Mouse (Mus musculus) adrenal gland (tissue): ENCODE results near the gene Pkp2.

ENCODE experiments used
- intact Hi-C: fragments of 180-260 bp; cut with DNase I; formaldehyde crosslinking; loops from one replicate; pipeline ENCODE4 v1.15.1; 2025

Gene Pkp2

DNA sequence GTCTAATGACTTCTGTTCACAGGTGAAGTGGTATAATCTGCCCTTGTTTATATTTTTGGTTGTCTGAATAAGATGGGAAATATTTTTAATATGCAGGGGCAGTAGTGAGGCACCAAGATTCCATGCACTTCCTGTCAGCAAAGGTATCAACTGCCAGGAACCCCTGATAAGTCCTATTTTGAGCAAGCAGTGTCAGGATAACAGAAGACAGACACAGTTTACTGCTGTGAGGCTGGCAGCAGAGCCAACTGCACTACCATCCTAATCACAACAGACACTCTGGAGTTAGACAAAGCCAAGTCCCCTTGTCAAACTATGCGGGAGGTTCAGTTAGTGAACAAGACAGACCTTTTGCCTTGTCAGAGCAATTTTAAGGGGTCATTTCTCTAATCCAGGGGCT is 43.6 kb downstream of the Pkp2 start:
- intact Hi-C loops: no loop called here

DNA sequence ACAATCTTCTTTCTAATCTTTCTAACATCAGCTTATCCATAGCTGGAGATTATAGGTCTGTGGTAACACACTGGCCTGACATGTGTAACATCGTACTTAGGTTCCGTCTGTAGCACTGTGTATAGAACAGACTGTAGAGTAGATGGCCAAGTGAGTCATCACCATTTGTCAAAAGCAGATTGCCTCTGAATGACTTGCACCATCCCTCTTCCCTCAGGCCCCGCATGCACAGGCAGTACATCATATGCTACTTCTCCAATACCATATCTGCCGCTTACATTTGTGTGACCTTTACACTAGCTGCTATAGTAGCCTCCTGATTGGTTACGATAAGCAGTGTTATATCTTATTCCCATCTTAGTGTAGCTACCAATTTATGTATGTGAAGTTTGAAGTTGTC is 47.8 kb downstream of the Pkp2 start:
- intact Hi-C loops: no loop called here

DNA sequence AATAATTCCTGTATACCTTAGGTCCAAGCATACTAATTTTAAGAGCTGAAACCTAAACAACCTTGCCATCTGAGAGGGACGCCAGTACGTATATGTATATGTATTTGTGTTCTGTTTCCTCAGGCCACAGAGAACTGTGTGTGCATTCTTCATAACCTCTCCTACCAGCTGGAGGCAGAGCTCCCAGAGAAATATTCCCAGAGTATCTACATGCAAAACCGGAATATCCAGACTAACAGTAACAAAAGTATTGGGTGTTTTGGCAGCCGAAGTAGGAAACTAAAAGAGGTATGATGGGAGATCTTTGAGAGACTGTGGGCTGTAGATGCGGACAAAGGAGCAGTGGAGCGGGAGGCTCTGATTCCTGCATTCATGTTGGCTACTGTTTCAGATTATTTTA is 48.4 kb downstream of the Pkp2 start:
- intact Hi-C loops: no loop called here

DNA sequence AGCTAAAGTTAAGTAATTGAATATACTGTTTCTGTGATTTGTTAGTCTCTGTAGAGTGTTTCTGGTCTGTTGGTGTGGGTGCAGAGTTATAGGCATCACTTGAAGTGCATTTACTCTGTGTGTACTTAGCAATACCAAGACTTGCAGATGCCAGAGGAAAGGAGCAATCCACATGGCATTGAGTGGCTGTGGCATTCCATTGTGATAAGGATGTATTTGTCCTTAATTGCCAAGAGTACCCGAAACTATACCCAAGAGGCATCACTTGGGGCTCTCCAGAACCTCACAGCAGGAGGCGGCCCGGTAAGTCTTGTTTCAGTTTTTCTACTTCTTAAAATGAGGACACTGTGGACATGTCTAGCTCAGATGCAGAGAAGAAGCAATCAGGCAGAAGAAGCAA is 49.3 kb downstream of the Pkp2 start:
- intact Hi-C loops: no loop called here

DNA sequence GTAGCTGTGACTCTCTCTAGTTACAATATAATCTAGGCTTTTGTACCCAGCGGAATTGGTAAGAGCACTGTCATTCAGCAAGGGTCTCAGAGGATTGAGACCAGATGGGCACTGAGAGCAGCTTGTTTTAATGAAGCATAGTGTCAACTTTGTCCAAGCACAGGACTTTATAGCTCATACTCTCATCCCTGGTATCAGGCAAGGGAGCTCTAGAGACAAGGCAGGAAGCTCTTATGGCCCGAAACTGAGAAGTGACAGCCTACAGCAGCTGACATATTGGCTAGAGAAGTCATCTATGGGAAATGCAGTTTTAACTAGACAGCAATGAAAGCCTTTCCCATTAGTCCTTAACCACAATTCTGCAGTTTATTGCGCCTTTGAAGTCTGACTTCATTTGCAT is 59.9 kb downstream of the Pkp2 start:
- intact Hi-C loops: no loop called here

DNA sequence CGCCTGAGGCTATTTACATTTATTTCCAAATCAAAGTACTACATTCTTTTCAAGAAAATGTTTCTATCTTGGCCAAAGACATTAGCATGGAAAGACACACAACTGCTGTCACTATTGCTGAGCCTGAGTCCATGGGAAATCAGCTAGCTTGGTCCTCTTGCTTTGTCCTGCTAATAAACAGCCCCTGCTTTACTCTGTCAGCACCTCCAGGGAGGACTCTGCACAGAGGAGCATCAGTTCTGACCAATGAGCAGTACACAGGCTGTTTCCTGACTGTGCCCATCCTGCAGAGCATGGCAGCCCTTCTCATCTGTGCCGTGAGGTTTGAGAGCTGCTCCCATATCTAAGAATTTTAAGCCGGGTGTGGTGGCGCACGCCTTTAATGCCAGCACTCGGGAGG is 60.6 kb downstream of the Pkp2 start:
- intact Hi-C loops: no loop called here

DNA sequence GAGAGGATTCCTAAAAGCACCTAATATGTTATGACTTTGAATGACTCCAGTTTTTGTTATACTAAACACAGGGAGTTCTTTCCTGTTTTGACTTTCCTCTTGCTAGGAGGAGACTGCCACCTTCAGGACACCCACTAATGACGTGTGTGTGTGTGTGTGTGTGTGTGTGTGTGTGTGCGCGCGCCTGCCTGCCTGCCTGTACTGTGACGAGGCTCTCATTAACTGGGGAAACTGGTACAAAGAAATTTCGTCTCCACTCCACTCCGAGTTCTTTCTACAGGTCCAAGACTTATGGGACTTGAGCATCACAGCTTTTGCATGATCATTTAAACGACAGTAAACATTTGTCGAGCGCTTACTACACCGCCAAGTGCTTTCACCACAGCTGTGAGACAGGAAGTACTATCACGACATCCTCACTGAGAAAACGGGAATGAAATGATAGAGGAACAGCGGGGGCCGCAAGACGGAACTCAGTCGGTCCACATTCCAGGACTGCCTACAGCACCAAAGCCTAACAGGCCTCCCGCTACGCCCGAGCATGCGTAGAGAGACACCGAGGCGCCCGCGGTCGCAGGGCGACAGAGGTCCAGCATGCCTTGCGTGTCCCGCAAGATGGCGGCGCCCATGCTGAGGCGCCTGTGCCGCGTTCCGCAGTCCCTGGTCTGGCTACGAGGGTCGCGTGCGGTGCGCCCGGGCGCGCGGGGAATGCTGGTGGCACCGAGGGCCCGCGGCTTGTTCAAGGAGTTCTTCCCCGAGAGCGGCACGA is 89.4 kb downstream of the Pkp2 start, which contains the start of gene Yars2:
Yars2 (plus strand) TSS at position 597 of the 769 bp plus-strand sequence.
- intact Hi-C loops: loop anchor here (5.0 kb wide), 1 partner anchor 100 kb away; no protein-coding TSS in a partner anchor

DNA sequence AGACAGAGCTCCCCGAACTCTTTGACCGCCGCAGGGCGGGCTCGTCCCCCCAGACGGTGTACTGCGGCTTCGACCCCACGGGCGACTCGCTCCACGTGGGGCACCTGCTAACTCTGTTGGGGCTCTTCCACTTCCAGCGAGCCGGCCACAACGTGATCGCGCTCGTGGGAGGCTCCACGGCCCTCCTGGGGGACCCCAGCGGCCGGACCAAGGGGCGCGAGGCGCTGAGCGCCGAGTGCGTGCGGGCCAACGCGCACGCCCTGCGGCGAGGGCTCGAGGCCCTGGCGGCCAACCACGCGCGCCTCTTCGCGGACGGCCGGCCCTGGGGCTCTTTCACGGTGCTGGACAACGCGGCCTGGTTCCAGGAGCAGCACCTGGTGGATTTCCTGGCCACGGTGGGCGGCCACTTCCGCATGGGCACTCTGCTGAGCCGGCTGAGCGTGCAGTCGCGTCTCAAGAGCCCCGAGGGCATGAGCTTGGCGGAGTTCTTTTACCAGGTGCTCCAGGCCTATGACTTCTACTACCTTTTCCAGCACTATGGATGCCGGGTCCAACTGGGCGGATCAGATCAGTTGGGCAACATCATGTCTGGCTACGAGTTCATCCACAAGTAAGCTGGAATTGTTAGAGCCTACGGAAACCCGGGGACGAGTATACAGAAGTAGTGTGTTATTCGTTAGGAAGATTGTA is 90.2 kb downstream of the Pkp2 start:
- intact Hi-C loops: loop anchor here (5.0 kb wide), 1 partner anchor 101 kb away; no protein-coding TSS in a partner anchor

DNA sequence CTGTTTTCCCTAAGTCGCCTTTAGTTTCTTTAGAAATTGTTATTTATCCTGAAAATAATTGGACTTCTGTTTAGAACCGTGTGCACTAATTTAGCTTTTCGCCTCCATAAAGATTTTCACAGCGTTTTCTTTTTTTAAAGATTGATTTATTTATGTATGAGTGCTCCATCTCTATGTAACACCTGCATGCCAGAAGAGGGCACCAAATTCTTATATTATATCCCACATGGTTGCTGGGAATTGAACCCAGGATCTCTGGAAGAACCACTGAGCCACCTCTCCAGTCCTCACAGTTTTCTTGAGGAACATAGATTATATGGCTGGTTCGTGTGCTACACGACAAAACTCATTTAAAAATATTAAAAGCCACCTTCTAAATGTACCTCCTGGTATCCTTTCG is 90.8 kb downstream of the Pkp2 start:
- intact Hi-C loops: loop anchor here (5.0 kb wide), 1 partner anchor 102 kb away; no protein-coding TSS in a partner anchor

DNA sequence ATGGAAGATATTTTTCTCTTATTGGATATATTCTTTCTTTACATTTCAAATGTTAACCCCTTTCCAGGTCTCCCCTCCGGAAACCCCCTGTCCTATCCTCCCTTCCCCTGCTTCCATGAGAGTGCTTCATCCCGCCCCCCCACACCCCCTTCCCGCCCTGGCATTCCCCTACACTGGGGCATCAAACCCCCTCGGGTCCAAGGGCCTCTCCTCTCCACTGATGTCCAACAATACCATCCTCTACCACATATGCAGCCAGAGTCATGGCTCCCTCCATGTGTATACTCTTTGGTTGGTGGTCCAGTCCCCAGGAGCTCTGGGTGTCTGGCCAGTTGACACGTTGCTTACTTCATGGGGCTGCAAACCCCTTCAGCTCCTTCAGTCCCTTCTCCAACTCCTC is 98.2 kb downstream of the Pkp2 start:
- intact Hi-C loops: no loop called here
